23 mouse cellular contexts compared by ENCODE assay signal in genomic region chr7:25063346-25063745, GRCm38 (mm10).
"Had no signal": no experiment of that assay in that cellular context is flagged by ENCODE, and none has a peak within 500 bp of the region (broad histone marks: within the 10 kb centered on the region; RNA-seq: fewer than 3 reads in every experiment).

No protein-coding gene starts in this region.

- DNase-seq: gastrocnemius, postnatal 25 days; heart, adult 11 months; heart, adult 2 months; heart, postnatal 10 days; heart, postnatal 4 days; kidney, adult 18-20 months; kidney, adult 8-10 months; kidney, postnatal 10 days; kidney, postnatal 25 days; kidney, postnatal 4 days; liver; liver, embryonic 13.5 days had no signal

- H3K4me3 ChIP-seq: heart, adult 2 months; hindbrain, embryonic 10.5 days; hindbrain, embryonic 12.5 days; intestine, embryonic 15.5 days; limb, embryonic 10.5 days; limb, embryonic 12.5 days; liver, embryonic 13.5 days had no signal

- H3K9ac ChIP-seq: hindbrain, embryonic 12.5 days; hindbrain, embryonic 14.5 days; intestine, embryonic 15.5 days; limb, embryonic 12.5 days; liver, embryonic 13.5 days had no signal

- H3K27ac ChIP-seq: heart, adult 2 months; hindbrain, embryonic 10.5 days; hindbrain, embryonic 12.5 days; hindbrain, embryonic 14.5 days; intestine, embryonic 15.5 days; limb, embryonic 10.5 days; limb, embryonic 12.5 days; liver, embryonic 13.5 days had no signal

- H3K9me3 ChIP-seq: hindbrain, embryonic 10.5 days; hindbrain, embryonic 12.5 days; intestine, embryonic 15.5 days; limb, embryonic 10.5 days; limb, embryonic 12.5 days; liver, embryonic 13.5 days had no signal

- H3K27me3 ChIP-seq: hindbrain, embryonic 12.5 days; intestine, embryonic 15.5 days; limb, embryonic 12.5 days; liver, embryonic 13.5 days had no signal

- ATAC-seq: hindbrain, embryonic 16.5 days; inflammation-experienced regulatory T-cells, adult 6 months; intestine, embryonic 15.5 days; intestine, postnatal 0 days had no signal

- H3K4me1 ChIP-seq: limb, embryonic 12.5 days had no signal

- H3K4me2 ChIP-seq: heart, embryonic 11.5 days; hindbrain, embryonic 12.5 days; hindbrain, embryonic 14.5 days; intestine, embryonic 15.5 days; limb, embryonic 12.5 days; liver, embryonic 11.5 days; liver, embryonic 13.5 days had no signal
